Mouse (Mus musculus) ovary, postnatal 36 days (tissue): ENCODE data around the gene Lysmd4.

Experiments
- DNase-seq: peaks from one replicate; pipeline ENCODE4 v3.0.0; 2022; ENCODE audit warnings: low spot score, mixed read lengths

Lysmd4 gene

GRCm38 (mm10) chr7:67342067-67342625 is 119.8 kb downstream of the Lysmd4 start:
- no peak for DNase-seq

- DNase-seq = no peak
Measured at GRCm38 (mm10) chr7:67344443-67344842, 122.1 kb downstream of the Lysmd4 start.

GRCm38 (mm10) chr7:67352989-67353388 is 130.6 kb downstream of the Lysmd4 start:
- DNase-seq = no peak

- no peak for DNase-seq
Measured at GRCm38 (mm10) chr7:67353667-67354066, 131.3 kb downstream of the Lysmd4 start.

GRCm38 (mm10) chr7:67355870-67356269 is 133.5 kb downstream of the Lysmd4 start:
- no peak for DNase-seq
